Mouse (Mus musculus) embryonic facial prominence, embryonic 14.5 days (tissue): ENCODE measurements around the gene Dusp12. TPM values are rescaled to one million over a fixed set of nuclear protein-coding genes. Genes with fewer than 3 reads are reported as not detected.

Experiments
- ATAC-seq: fragments of 200-750 bp; cut with Nextera tagmentation; 2 replicates; pipeline ENCODE4 v1.8.0; 2017; ENCODE audit warnings: low read depth, moderate number of reproducible peaks, moderate TSS enrichment
- DNase-seq: peaks from one replicate; pipeline ENCODE4 v3.0.0-alpha.2; 2015; ENCODE audit warnings: low spot score
- H3K27ac ChIP-seq: fragments of 300-500 bp; sonication (generic); replicated peaks from 2 replicates; pipeline ENCODE4 v1.5.1; 2014; ENCODE audit warnings: low read depth, mild to moderate bottlenecking, low read length, moderate library complexity
- H3K27me3 ChIP-seq: fragments of 300-500 bp; sonication (generic); replicated peaks from 2 replicates; pipeline ENCODE4 v1.6.1; 2014; ENCODE audit warnings: low read length; ENCODE audit not compliant: control insufficient read depth, insufficient read depth
- H3K36me3 ChIP-seq: fragments of 300-500 bp; sonication (generic); 2 replicates; pipeline ENCODE4 v1.6.1; 2014; ENCODE audit warnings: low read length, mixed read lengths; ENCODE audit not compliant: control insufficient read depth, insufficient read depth
- H3K4me1 ChIP-seq: fragments of 300-500 bp; sonication (generic); 2 replicates; pipeline ENCODE4 v1.6.1; 2014; ENCODE audit warnings: antibody characterized with exemption, low read length; ENCODE audit not compliant: control insufficient read depth, insufficient read depth
- H3K4me2 ChIP-seq: fragments of 300-500 bp; sonication (generic); 2 replicates; pipeline ENCODE4 v1.6.1; 2014; ENCODE audit warnings: low read depth, mild to moderate bottlenecking, low read length, moderate library complexity, mixed read lengths
- H3K4me3 ChIP-seq: fragments of 300-500 bp; sonication (generic); 2 replicates; pipeline ENCODE4 v1.5.1; 2014; ENCODE audit warnings: low read depth, mild to moderate bottlenecking, low read length
- H3K9ac ChIP-seq: fragments of 300-500 bp; sonication (generic); 2 replicates; pipeline ENCODE4 v1.6.1; 2014; ENCODE audit warnings: low read depth, mild to moderate bottlenecking, low read length, moderate library complexity, mixed read lengths
- H3K9me3 ChIP-seq: fragments of 300-500 bp; sonication (generic); 2 replicates; pipeline ENCODE4 v1.6.1; 2016; ENCODE audit warnings: low read length; ENCODE audit not compliant: control insufficient read depth
- WGBS: fragments of 180-500 bp; shearing (Covaris S2); extraction: QIAGEN DNeasy Blood & Tissue Kit; methylation state at CpG from one replicate; pipeline ENCODE4 v1.1.7; 2014; 5-methylcytosine and 5-hydroxymethylcytosine counted together
- polyA plus RNA-seq: library from polyadenylated mRNA; unstranded; fragments of >200 nt; fragmentation: Nextera tagmentation; extraction: Ambion mirVana; gene quantifications from 2 replicates; pipeline ENCODE4 v1.2.1, GENCODE M21; 2014

Dusp12 gene
- polyA plus RNA-seq, 1 experiment from 2014 or later, result 43.7 TPM

GRCm38 (mm10) chr1:170903485-170903884 lies 18.1 kb upstream of the Dusp12 start:
- Histone ChIP-seq H3K4me3 (no peak overlapping the region), H3K27me3 (peaks cover 32% of the 10 kb centered on the region), H3K9ac (no peak overlapping the region), H3K4me2 (no peak overlapping the region), H3K9me3 (no peaks in the 10 kb centered on the region), H3K36me3 (no peaks in the 10 kb centered on the region), H3K27ac (no peak overlapping the region), H3K4me1 (peaks cover 3% of the 10 kb centered on the region; the same call in 1 of the 2 replicates)
- no peak for ATAC-seq
- WGBS, result 67% methylated on average over 5 of the region's 5 CpGs
- DNase-seq, result no peak

GRCm38 (mm10) chr1:170901536-170902238 lies 16.3 kb upstream of the Dusp12 start:
- Histone ChIP-seq H3K4me2 (peak overlapping the region; percentile 24; the same call in 1 of the 2 replicates), H3K4me3 (no peak overlapping the region; the same call in 1 of the 2 replicates), H3K9me3 (no peaks in the 10 kb centered on the region)

GRCm38 (mm10) chr1:170900799-170901467 lies 15.6 kb upstream of the Dusp12 start:
- no peak overlapping the region for H3K4me3 ChIP-seq
- H3K27me3 ChIP-seq, result peaks cover 6% of the 10 kb centered on the region
- H3K4me2 ChIP-seq, result peak overlapping the region; percentile 29
- no peak overlapping the region for H3K27ac ChIP-seq
- no peaks in the 10 kb centered on the region for H3K4me1 ChIP-seq
- ATAC-seq (no peak), DNase-seq (peak; percentile 80)
- H3K36me3 ChIP-seq, result no peaks in the 10 kb centered on the region
- H3K9ac ChIP-seq, result no peak overlapping the region
- WGBS, result 30% methylated on average over 10 of the region's 10 CpGs
- no peaks in the 10 kb centered on the region for H3K9me3 ChIP-seq

More at GRCm38 (mm10) chr1:170901536-170902238, 16.3 kb upstream of the Dusp12 start:
- Histone ChIP-seq H3K9ac (no peak overlapping the region), H3K27ac (no peak overlapping the region), H3K4me1 (no peaks in the 10 kb centered on the region), H3K27me3 (peaks cover 14% of the 10 kb centered on the region), H3K36me3 (no peaks in the 10 kb centered on the region)
- 28% methylated on average over 10 of the region's 10 CpGs for WGBS
- DNase-seq, result peak; percentile 83
- ATAC-seq, result peak; percentile 65; the same call in 1 of the 2 replicates

GRCm38 (mm10) chr1:170898413-170899075 lies 13.2 kb upstream of the Dusp12 start:
- Histone ChIP-seq H3K4me3 (no peak overlapping the region), H3K27me3 (peaks cover 5% of the 10 kb centered on the region), H3K9ac (no peak overlapping the region), H3K36me3 (no peaks in the 10 kb centered on the region), H3K9me3 (no peaks in the 10 kb centered on the region), H3K4me2 (no peak overlapping the region), H3K27ac (no peak overlapping the region), H3K4me1 (no peaks in the 10 kb centered on the region)
- no peak for DNase-seq
- no peak for ATAC-seq
- WGBS, result 73% methylated on average over 16 of the region's 16 CpGs

- Histone ChIP-seq H3K4me1 (no peaks in the 10 kb centered on the region), H3K27me3 (peaks cover 5% of the 10 kb centered on the region; the same call in 1 of the 2 replicates), H3K4me3 (no peak overlapping the region), H3K27ac (no peak overlapping the region), H3K4me2 (no peak overlapping the region), H3K36me3 (no peaks in the 10 kb centered on the region), H3K9me3 (no peaks in the 10 kb centered on the region), H3K9ac (no peak overlapping the region)
- DNase-seq (no peak), ATAC-seq (no peak)
- 81% methylated on average over 5 of the region's 5 CpGs for WGBS
These were observed 11.4 kb upstream of the Dusp12 start for GRCm38 (mm10) chr1:170896651-170897281.

GRCm38 (mm10) chr1:170894603-170895602 lies 9.6 kb upstream of the Dusp12 start:
- DNase-seq, result peak; percentile 69
- no peak overlapping the region for H3K4me2 ChIP-seq
- H3K4me1 ChIP-seq, result no peaks in the 10 kb centered on the region
- H3K36me3 ChIP-seq, result no peaks in the 10 kb centered on the region
- H3K27me3 ChIP-seq, result peaks cover 5% of the 10 kb centered on the region; the same call in 1 of the 2 replicates
- WGBS, result 56% methylated on average over 9 of the region's 9 CpGs
- H3K4me3 ChIP-seq, result no peak overlapping the region
- H3K9me3 ChIP-seq, result no peaks in the 10 kb centered on the region
- no peak overlapping the region for H3K27ac ChIP-seq
- no peak for ATAC-seq
- no peak overlapping the region for H3K9ac ChIP-seq

GRCm38 (mm10) chr1:170892279-170892678 lies 6.9 kb upstream of the Dusp12 start:
- no peak overlapping the region for H3K27ac ChIP-seq
- WGBS, result 61% methylated on average over 1 of the region's 1 CpGs

More at GRCm38 (mm10) chr1:170892279-170892678, 6.9 kb upstream of the Dusp12 start:
- ATAC-seq, result no peak
- DNase-seq, result no peak
- Histone ChIP-seq H3K4me2 (no peak overlapping the region), H3K36me3 (no peaks in the 10 kb centered on the region), H3K9ac (no peak overlapping the region), H3K4me1 (no peaks in the 10 kb centered on the region), H3K27me3 (no peaks in the 10 kb centered on the region), H3K4me3 (no peak overlapping the region), H3K9me3 (no peaks in the 10 kb centered on the region)
